Mouse (Mus musculus): ENCODE data around the gene Cdh13. TPM values are rescaled to one million over a fixed set of nuclear protein-coding genes. Genes with fewer than 3 reads are reported as not detected.

Cdh13 gene
- polyA plus RNA-seq, 2 experiments, result 9.3 to 25.2 TPM

- Histone ChIP-seq H3K9ac (ENCODE audit: low read depth, low read length, severe bottlenecking) (no peak overlapping the region), H3K4me3 (replicated peaks; ENCODE audit: low read length) (no peak overlapping the region), H3K36me3 (ENCODE audit: control insufficient read depth, insufficient read depth, low read length) (no peaks in the 10 kb centered on the region), H3K27ac (replicated peaks; ENCODE audit: low read depth, low read length) (no peak overlapping the region), H3K4me1 (ENCODE audit: control insufficient read depth, insufficient read depth, low read length) (no peaks in the 10 kb centered on the region), H3K27me3 (ENCODE audit: control insufficient read depth, insufficient read depth, low read length) (no peaks in the 10 kb centered on the region), H3K4me2 (replicated peaks; ENCODE audit: low read depth, low read length, severe bottlenecking) (no peak overlapping the region), H3K9me3 (ENCODE audit: control insufficient read depth, low read length) (no peaks in the 10 kb centered on the region)
- ATAC-seq (ENCODE audit: low FRiP score, low read depth) (no peak), DNase-seq (ENCODE audit: low spot score) (no peak)
- no peak for TF ChIP-seq POLR2A (IDR thresholded peaks at IDR 0.05; ENCODE audit: borderline replicate concordance, extremely low read depth, insufficient read depth, insufficient read length)
- 94% methylated on average over 1 of the region's 1 CpGs for WGBS
These were observed 703.3 kb downstream of the Cdh13 start for GRCm38 (mm10) chr8:118986796-118987195.

- H3K36me3 ChIP-seq (ENCODE audit: control insufficient read depth, insufficient read depth, low read length), result no peaks in the 10 kb centered on the region
- no peak overlapping the region for H3K4me3 ChIP-seq (replicated peaks; ENCODE audit: low read length)
- DNase-seq (ENCODE audit: low spot score) (no peak), ATAC-seq (ENCODE audit: low FRiP score, low read depth) (no peak)
- no peak overlapping the region for H3K4me2 ChIP-seq (replicated peaks; ENCODE audit: low read depth, low read length, severe bottlenecking)
- H3K9me3 ChIP-seq (ENCODE audit: control insufficient read depth, low read length), result no peaks in the 10 kb centered on the region
- no peaks in the 10 kb centered on the region for H3K4me1 ChIP-seq (ENCODE audit: control insufficient read depth, insufficient read depth, low read length)
- no peak overlapping the region for H3K27ac ChIP-seq (replicated peaks; ENCODE audit: low read depth, low read length)
- H3K27me3 ChIP-seq (ENCODE audit: control insufficient read depth, insufficient read depth, low read length), result no peaks in the 10 kb centered on the region
- no peak for TF ChIP-seq POLR2A (IDR thresholded peaks at IDR 0.05; ENCODE audit: borderline replicate concordance, extremely low read depth, insufficient read depth, insufficient read length)
- H3K9ac ChIP-seq (ENCODE audit: low read depth, low read length, severe bottlenecking), result no peak overlapping the region
- WGBS, result 69% methylated on average over 11 of the region's 11 CpGs
These were observed 712.2 kb downstream of the Cdh13 start for GRCm38 (mm10) chr8:118995641-118996188.

- no peak for ATAC-seq (ENCODE audit: low FRiP score, low read depth)
- H3K4me2 ChIP-seq (replicated peaks; ENCODE audit: low read depth, low read length, severe bottlenecking), result no peak overlapping the region
- no peaks in the 10 kb centered on the region for H3K36me3 ChIP-seq (ENCODE audit: control insufficient read depth, insufficient read depth, low read length)
- TF ChIP-seq POLR2A (IDR thresholded peaks at IDR 0.05; ENCODE audit: borderline replicate concordance, extremely low read depth, insufficient read depth, insufficient read length), result no peak
- H3K27ac ChIP-seq (replicated peaks; ENCODE audit: low read depth, low read length), result no peak overlapping the region
- no peaks in the 10 kb centered on the region for H3K27me3 ChIP-seq (ENCODE audit: control insufficient read depth, insufficient read depth, low read length)
- no peak overlapping the region for H3K4me3 ChIP-seq (replicated peaks; ENCODE audit: low read length)
- no peaks in the 10 kb centered on the region for H3K4me1 ChIP-seq (ENCODE audit: control insufficient read depth, insufficient read depth, low read length)
- H3K9ac ChIP-seq (ENCODE audit: low read depth, low read length, severe bottlenecking), result no peak overlapping the region
- 78% methylated on average over 1 of the region's 1 CpGs for WGBS
- DNase-seq (ENCODE audit: low spot score), result no peak
- no peaks in the 10 kb centered on the region; the same call in 1 of the 2 replicates for H3K9me3 ChIP-seq (ENCODE audit: control insufficient read depth, low read length)
These were observed 717.1 kb downstream of the Cdh13 start for GRCm38 (mm10) chr8:119000595-119000994.

DNA sequence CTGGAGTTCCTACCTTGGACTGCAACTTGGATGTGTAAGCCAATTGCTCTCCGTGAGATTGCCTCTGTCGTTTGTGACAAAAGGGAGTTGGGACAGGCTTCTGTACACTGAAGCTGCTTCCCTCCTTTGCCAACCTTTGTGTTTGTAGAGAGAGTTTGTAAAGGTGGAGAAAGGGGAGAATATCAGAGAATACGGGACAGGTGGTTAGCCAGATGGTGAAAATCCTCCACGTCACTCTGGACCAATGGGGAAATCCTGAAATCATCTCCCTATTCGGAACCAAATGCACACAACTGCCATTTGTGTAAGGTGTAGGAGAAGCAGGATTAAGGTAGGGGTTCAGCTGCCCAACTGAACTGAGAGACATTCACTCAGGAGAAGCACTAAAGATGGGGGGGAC, 721.3 kb downstream of the Cdh13 start:
- Histone ChIP-seq H3K27me3 (ENCODE audit: control insufficient read depth, insufficient read depth, low read length) (no peaks in the 10 kb centered on the region), H3K9me3 (ENCODE audit: control insufficient read depth, low read length) (no peaks in the 10 kb centered on the region; the same call in 1 of the 2 replicates), H3K27ac (replicated peaks; ENCODE audit: low read depth, low read length) (no peak overlapping the region), H3K4me1 (ENCODE audit: control insufficient read depth, insufficient read depth, low read length) (no peaks in the 10 kb centered on the region), H3K9ac (ENCODE audit: low read depth, low read length, severe bottlenecking) (no peak overlapping the region), H3K36me3 (ENCODE audit: control insufficient read depth, insufficient read depth, low read length) (no peaks in the 10 kb centered on the region), H3K4me3 (replicated peaks; ENCODE audit: low read length) (no peak overlapping the region), H3K4me2 (replicated peaks; ENCODE audit: low read depth, low read length, severe bottlenecking) (no peak overlapping the region)
- ATAC-seq (ENCODE audit: low FRiP score, low read depth), result no peak
- DNase-seq (ENCODE audit: low spot score), result no peak
- WGBS, result 76% methylated on average over 5 of the region's 5 CpGs
- TF ChIP-seq POLR2A (IDR thresholded peaks at IDR 0.05; ENCODE audit: borderline replicate concordance, extremely low read depth, insufficient read depth, insufficient read length), result no peak

DNA sequence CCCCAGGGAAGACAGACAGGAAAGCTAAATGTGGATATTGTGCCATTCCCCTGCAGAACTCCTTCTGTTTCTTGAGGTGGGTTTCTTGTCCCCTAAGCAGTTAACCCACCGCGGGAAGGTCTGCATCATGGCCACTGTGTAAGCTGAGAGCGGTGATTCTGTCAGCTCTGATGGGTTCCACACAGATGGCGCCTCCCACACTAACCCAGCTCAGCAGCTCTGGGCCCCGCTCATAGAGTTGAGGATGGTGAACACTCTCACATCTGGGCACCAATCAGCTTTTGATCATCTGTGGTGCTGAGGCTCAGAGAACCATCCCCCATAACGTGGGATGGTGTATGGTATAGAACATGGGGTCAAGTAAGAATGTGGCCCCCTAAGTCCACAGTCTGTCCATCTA, 735.1 kb downstream of the Cdh13 start:
- Histone ChIP-seq H3K4me3 (replicated peaks; ENCODE audit: low read length) (no peak overlapping the region), H3K27me3 (ENCODE audit: control insufficient read depth, insufficient read depth, low read length) (no peaks in the 10 kb centered on the region), H3K9ac (ENCODE audit: low read depth, low read length, severe bottlenecking) (no peak overlapping the region), H3K9me3 (ENCODE audit: control insufficient read depth, low read length) (no peaks in the 10 kb centered on the region), H3K4me1 (ENCODE audit: control insufficient read depth, insufficient read depth, low read length) (no peaks in the 10 kb centered on the region), H3K4me2 (replicated peaks; ENCODE audit: low read depth, low read length, severe bottlenecking) (no peak overlapping the region), H3K27ac (replicated peaks; ENCODE audit: low read depth, low read length) (no peak overlapping the region), H3K36me3 (ENCODE audit: control insufficient read depth, insufficient read depth, low read length) (no peaks in the 10 kb centered on the region)
- WGBS, result 59% methylated on average over 6 of the region's 6 CpGs
- TF ChIP-seq POLR2A (IDR thresholded peaks at IDR 0.05; ENCODE audit: borderline replicate concordance, extremely low read depth, insufficient read depth, insufficient read length), result no peak
- DNase-seq (ENCODE audit: low spot score) (no peak), ATAC-seq (ENCODE audit: low FRiP score, low read depth) (no peak)

- no peak for ATAC-seq (ENCODE audit: low FRiP score, low read depth)
These were observed 737.2 kb downstream of the Cdh13 start for GRCm38 (mm10) chr8:119020781-119021180.

More at GRCm38 (mm10) chr8:119020781-119021180, 737.2 kb downstream of the Cdh13 start:
- TF ChIP-seq POLR2A (IDR thresholded peaks at IDR 0.05; ENCODE audit: borderline replicate concordance, extremely low read depth, insufficient read depth, insufficient read length), result no peak
- no peak overlapping the region for H3K4me2 ChIP-seq (replicated peaks; ENCODE audit: low read depth, low read length, severe bottlenecking)
- H3K9ac ChIP-seq (ENCODE audit: low read depth, low read length, severe bottlenecking), result no peak overlapping the region
- H3K4me1 ChIP-seq (ENCODE audit: control insufficient read depth, insufficient read depth, low read length), result no peaks in the 10 kb centered on the region
- no peak overlapping the region for H3K4me3 ChIP-seq (replicated peaks; ENCODE audit: low read length)
- H3K36me3 ChIP-seq (ENCODE audit: control insufficient read depth, insufficient read depth, low read length), result no peaks in the 10 kb centered on the region
- H3K27me3 ChIP-seq (ENCODE audit: control insufficient read depth, insufficient read depth, low read length), result no peaks in the 10 kb centered on the region
- 34% methylated on average over 11 of the region's 11 CpGs for WGBS
- no peaks in the 10 kb centered on the region for H3K9me3 ChIP-seq (ENCODE audit: control insufficient read depth, low read length)
- DNase-seq (ENCODE audit: low spot score), result no peak
- no peak overlapping the region for H3K27ac ChIP-seq (replicated peaks; ENCODE audit: low read depth, low read length)

Measured in limb, embryonic 14.5 days (tissue).